Mouse (Mus musculus): ENCODE data around the gene Gpatch8. TPM values are rescaled to one million over a fixed set of nuclear protein-coding genes. Genes with fewer than 3 reads are reported as not detected.
A peak's percentile ranks its signal among the peaks of the same experiment; 100 is the strongest.

The Gpatch8 gene
- polyA plus RNA-seq (2012; rRNA removed): 11.6 and 12.4 TPM in 2 replicates

DNA sequence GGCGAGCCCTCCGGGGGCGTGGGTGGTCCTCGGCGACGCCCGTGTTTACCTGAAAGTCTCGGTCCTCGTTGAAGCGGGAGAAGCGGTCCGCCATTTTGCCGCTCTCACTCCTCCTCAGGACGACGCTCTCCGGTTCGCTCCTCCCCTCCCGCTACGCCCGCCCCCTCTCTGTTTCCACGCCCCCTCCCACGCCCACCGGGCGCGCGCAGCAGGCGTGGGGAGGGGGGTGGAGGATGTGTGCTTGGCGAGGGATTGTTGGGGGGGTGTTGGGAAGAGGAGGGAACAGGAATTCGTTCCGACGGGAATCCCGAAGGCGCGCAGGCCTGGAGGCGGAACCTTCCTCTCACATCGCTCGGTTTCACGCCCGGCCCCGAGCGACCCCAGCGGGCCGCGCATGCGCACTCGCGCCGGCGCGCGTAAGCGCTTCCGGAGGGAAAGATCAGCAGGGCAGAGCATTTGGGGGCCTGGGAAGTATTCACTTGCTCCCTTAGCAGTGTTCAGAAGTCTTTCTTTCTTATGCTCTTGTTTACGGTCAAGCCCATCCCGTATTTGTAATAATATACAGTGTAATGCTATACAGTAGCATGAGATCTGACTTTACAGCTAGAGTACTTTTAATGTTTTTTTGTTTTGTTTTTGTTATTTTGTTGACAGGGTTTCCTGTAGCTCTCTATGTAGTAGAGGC, at the start of gene Gpatch8:
Gpatch8 (minus strand) TSS at position 362 of the 685 bp plus-strand sequence.
- H3K36me3 ChIP-seq (ENCODE audit: control insufficient read depth, insufficient read depth, low read length): no peaks in the 10 kb centered on the region
- under 1% methylated on average over 50 of the region's 55 CpGs for WGBS
- TF ChIP-seq CTCF (conservative IDR thresholded peaks at IDR 0.05; ENCODE audit: insufficient read depth, insufficient read length, low read depth, low read length) (no peak), POLR2A (IDR thresholded peaks at IDR 0.05; ENCODE audit: low read depth, low read length) (peak; percentile 90)
- peak within 1 kb of the TSS; percentile 63 for H3K27ac ChIP-seq (ENCODE audit: insufficient read depth, low read depth, low read length)
- H3K4me1 ChIP-seq (ENCODE audit: control insufficient read depth, insufficient read depth, low read length): peaks cover 5% of the 10 kb centered on the region; the same call in 1 of the 2 replicates
- peak; percentile 98 for DNase-seq
- H3K27me3 ChIP-seq (replicated peaks; ENCODE audit: control insufficient read depth, insufficient read depth, low read length): no peaks in the 10 kb centered on the region
- peak within 1 kb of the TSS; percentile 58 for H3K4me3 ChIP-seq (ENCODE audit: insufficient read depth, low read depth, low read length)

DNA sequence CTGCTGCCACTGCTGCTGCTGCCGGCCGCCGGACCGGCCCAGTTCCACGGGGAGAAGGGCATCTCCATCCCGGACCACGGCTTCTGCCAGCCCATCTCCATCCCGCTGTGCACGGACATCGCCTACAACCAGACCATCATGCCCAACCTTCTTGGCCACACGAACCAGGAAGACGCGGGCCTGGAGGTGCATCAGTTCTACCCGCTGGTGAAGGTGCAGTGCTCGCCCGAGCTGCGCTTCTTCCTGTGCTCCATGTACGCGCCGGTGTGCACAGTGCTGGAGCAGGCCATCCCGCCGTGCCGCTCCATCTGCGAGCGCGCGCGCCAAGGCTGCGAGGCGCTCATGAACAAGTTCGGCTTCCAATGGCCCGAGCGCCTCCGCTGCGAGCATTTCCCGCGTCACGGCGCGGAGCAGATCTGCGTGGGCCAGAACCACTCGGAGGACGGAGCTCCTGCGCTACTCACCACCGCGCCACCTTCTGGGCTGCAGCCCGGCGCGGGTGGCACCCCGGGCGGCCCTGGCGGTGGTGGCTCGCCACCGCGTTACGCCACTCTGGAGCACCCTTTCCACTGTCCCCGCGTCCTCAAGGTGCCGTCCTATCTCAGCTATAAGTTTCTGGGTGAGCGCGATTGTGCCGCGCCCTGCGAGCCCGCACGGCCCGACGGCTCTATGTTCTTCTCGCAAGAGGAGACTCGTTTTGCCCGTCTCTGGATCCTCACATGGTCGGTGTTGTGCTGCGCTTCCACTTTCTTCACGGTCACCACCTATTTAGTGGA, 48.8 kb upstream of the Gpatch8 start:
- under 1% methylated on average over 73 of the region's 74 CpGs for WGBS

DNA sequence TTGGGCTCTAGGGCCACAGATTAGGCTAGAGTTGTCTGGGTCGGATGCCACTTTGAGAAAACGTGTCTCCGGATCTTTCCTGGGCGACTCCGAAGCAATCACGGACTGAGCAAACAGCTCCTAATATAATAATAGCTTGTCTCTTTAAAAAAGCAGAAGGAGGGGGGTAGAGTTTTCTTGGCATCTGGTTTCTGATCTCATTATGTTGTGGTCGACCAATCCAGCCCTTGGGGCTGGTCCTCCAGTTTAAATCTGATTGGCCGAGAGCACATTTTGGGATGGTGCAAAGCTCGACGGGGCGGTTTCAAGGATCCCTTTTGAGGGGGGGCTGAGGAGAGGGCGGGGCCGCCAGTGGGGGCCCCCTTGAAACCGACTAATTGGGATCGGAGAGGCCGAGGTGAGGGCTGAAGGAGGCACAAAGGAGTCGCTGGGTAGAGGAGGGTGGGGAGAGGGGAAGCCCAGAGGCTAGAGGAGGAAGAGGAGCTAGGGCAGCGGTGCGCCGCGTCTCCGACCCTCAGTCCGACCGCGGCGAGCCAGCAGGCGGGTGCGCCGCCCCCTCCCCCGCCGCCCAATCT, 47.9 kb upstream of the Gpatch8 start, which contains the start of gene Fzd2:
Fzd2 (plus strand) TSS at position 387 of the 575 bp plus-strand sequence.
- H3K36me3 ChIP-seq (ENCODE audit: control insufficient read depth, insufficient read depth, low read length): no peaks in the 10 kb centered on the region
- H3K4me1 ChIP-seq (ENCODE audit: control insufficient read depth, insufficient read depth, low read length): no peaks in the 10 kb centered on the region
- H3K27ac ChIP-seq (ENCODE audit: insufficient read depth, low read depth, low read length): peak within 1 kb of the TSS; percentile 68; the same call in 1 of the 2 replicates
- peak; percentile 92 for DNase-seq
- H3K27me3 ChIP-seq (replicated peaks; ENCODE audit: control insufficient read depth, insufficient read depth, low read length): no peaks in the 10 kb centered on the region; the same call in 1 of the 2 replicates
- peak within 1 kb of the TSS; percentile 88 for H3K4me3 ChIP-seq (ENCODE audit: insufficient read depth, low read depth, low read length)
- WGBS: under 1% methylated on average over 30 of the region's 31 CpGs
- TF ChIP-seq CTCF (conservative IDR thresholded peaks at IDR 0.05; ENCODE audit: insufficient read depth, insufficient read length, low read depth, low read length): no peak
- TF ChIP-seq POLR2A (IDR thresholded peaks at IDR 0.05; ENCODE audit: low read depth, low read length): no peak

More for the DNA sequence above, 48.8 kb upstream of the Gpatch8 start:
- no peak for TF ChIP-seq POLR2A (IDR thresholded peaks at IDR 0.05; ENCODE audit: low read depth, low read length)
- no peak for TF ChIP-seq CTCF (conservative IDR thresholded peaks at IDR 0.05; ENCODE audit: insufficient read depth, insufficient read length, low read depth, low read length)
- no peaks in the 10 kb centered on the region; the same call in 1 of the 2 replicates for H3K27me3 ChIP-seq (replicated peaks; ENCODE audit: control insufficient read depth, insufficient read depth, low read length)
- peak; percentile 41 for DNase-seq
- no peaks in the 10 kb centered on the region for H3K36me3 ChIP-seq (ENCODE audit: control insufficient read depth, insufficient read depth, low read length)
- H3K4me1 ChIP-seq (ENCODE audit: control insufficient read depth, insufficient read depth, low read length): no peaks in the 10 kb centered on the region
- no peak overlapping the region for H3K27ac ChIP-seq (ENCODE audit: insufficient read depth, low read depth, low read length)
- H3K4me3 ChIP-seq (ENCODE audit: insufficient read depth, low read depth, low read length): peak overlapping the region; percentile 88

DNA sequence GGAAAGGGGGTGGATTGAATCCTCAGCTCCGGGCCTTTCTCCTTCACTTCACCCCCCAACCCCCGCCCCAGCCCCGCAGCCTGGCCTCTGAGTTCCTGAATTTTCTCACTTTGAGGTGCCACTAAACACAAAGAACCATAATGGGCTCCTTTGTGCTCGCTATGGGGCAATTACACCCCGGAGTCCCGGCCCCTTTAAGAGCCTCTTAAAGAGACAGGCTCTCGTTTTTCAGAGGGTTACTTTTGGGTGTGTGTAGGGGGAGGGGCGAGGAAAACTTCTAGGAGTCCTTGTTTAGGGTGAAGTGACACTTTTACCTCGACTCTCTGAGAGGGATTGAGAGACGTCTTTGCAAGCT, 47.3 kb upstream of the Gpatch8 start:
- Histone ChIP-seq H3K36me3 (ENCODE audit: control insufficient read depth, insufficient read depth, low read length) (no peaks in the 10 kb centered on the region), H3K4me3 (ENCODE audit: insufficient read depth, low read depth, low read length) (peak overlapping the region; percentile 73), H3K4me1 (ENCODE audit: control insufficient read depth, insufficient read depth, low read length) (no peaks in the 10 kb centered on the region), H3K27ac (ENCODE audit: insufficient read depth, low read depth, low read length) (peak overlapping the region; percentile 68; the same call in 1 of the 2 replicates), H3K27me3 (replicated peaks; ENCODE audit: control insufficient read depth, insufficient read depth, low read length) (no peaks in the 10 kb centered on the region; the same call in 1 of the 2 replicates)
- under 1% methylated on average over 10 of the region's 10 CpGs for WGBS
- peak; percentile 73 for DNase-seq
- TF ChIP-seq CTCF (conservative IDR thresholded peaks at IDR 0.05; ENCODE audit: insufficient read depth, insufficient read length, low read depth, low read length): no peak
- TF ChIP-seq POLR2A (IDR thresholded peaks at IDR 0.05; ENCODE audit: low read depth, low read length): no peak

DNA sequence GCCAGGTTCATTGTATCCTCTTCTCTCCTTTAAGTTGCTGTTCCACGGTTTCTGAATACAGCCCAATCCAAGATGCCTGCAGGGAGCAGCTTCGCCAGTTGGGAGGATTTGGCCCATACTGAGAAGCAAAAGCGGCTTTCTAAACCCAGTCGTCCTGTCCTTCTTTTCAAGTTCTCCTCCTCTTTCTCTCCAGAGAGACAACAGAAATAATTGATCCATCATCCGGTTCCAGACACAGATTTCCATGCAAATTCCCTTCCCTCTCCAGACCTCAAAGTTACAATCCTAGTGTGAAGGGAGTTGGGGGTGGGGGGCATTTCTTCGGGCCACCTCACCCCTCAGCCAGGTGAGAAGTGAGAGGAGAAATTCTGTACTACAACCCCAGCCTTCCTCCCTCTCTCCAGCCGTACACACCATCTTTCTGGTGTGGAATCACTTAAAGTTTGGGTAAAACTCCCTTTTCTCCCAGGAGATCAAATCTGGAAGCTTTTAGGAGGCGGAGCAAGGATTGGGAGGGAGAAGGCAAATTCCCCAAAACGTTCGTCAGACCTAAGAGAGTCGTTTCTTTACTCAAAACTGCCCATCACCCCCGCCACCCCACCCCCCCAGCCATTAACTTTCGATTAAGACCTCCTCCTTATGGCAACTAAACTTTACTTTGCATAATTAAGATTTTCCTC, 46.8 kb upstream of the Gpatch8 start:
- DNase-seq: no peak
- 13% methylated on average over 13 of the region's 13 CpGs for WGBS
- no peaks in the 10 kb centered on the region; the same call in 1 of the 2 replicates for H3K27me3 ChIP-seq (replicated peaks; ENCODE audit: control insufficient read depth, insufficient read depth, low read length)
- H3K4me3 ChIP-seq (ENCODE audit: insufficient read depth, low read depth, low read length): peak overlapping the region; percentile 73
- TF ChIP-seq CTCF (conservative IDR thresholded peaks at IDR 0.05; ENCODE audit: insufficient read depth, insufficient read length, low read depth, low read length): no peak
- no peaks in the 10 kb centered on the region for H3K4me1 ChIP-seq (ENCODE audit: control insufficient read depth, insufficient read depth, low read length)
- H3K36me3 ChIP-seq (ENCODE audit: control insufficient read depth, insufficient read depth, low read length): no peaks in the 10 kb centered on the region
- peak overlapping the region; percentile 14; the same call in 1 of the 2 replicates for H3K27ac ChIP-seq (ENCODE audit: insufficient read depth, low read depth, low read length)

DNA sequence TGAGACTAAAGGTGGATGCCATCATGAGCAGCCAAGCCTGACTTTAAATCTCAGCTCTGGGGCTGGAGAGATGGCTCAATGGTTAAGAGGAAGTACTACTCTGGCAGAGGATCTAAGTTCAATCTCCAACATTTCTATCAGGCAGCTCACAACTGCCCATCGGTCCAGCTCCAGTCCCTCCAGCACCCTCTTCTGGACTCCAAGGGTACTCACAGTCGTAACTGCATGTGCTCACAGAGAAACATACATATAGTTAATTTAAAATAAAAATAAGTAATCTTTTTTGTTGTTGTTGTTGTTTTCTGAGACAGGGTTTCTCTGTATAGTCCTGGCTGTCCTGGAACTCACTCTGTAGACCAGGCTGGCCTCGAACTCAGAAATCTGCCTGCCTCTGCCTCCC, 43.7 kb upstream of the Gpatch8 start:
- H3K4me1 ChIP-seq (ENCODE audit: control insufficient read depth, insufficient read depth, low read length): no peaks in the 10 kb centered on the region
- no peak for DNase-seq
- no peaks in the 10 kb centered on the region for H3K36me3 ChIP-seq (ENCODE audit: control insufficient read depth, insufficient read depth, low read length)
- no peak overlapping the region for H3K27ac ChIP-seq (ENCODE audit: insufficient read depth, low read depth, low read length)
- WGBS: 82% methylated on average over 3 of the region's 3 CpGs
- TF ChIP-seq POLR2A (IDR thresholded peaks at IDR 0.05; ENCODE audit: low read depth, low read length) (no peak), CTCF (conservative IDR thresholded peaks at IDR 0.05; ENCODE audit: insufficient read depth, insufficient read length, low read depth, low read length) (peak; percentile 39)
- H3K4me3 ChIP-seq (ENCODE audit: insufficient read depth, low read depth, low read length): no peak overlapping the region
- no peaks in the 10 kb centered on the region; the same call in 1 of the 2 replicates for H3K27me3 ChIP-seq (replicated peaks; ENCODE audit: control insufficient read depth, insufficient read depth, low read length)

Measured in kidney, adult 2 months (tissue).